Mouse (Mus musculus) intestine, embryonic 15.5 days (tissue): Measurements from ENCODE around the gene Gm20388. TPM values are rescaled to one million over a fixed set of nuclear protein-coding genes. Genes with fewer than 3 reads are reported as not detected.

Source experiments
- ATAC-seq: fragments of 200-750 bp; cut with Nextera tagmentation; 2 replicates; pipeline ENCODE4 v1.8.0; 2017; ENCODE audit warnings: moderate TSS enrichment, moderate library complexity
- H3K27ac ChIP-seq: fragments of 300-500 bp; sonication (generic); 2 replicates; pipeline ENCODE4 v1.5.1; 2015; ENCODE audit warnings: mild to moderate bottlenecking, inconsistent platforms
- H3K27me3 ChIP-seq: fragments of 300-500 bp; sonication (generic); replicated peaks from 2 replicates; pipeline ENCODE4 v1.6.1; 2015; ENCODE audit warnings: inconsistent platforms
- H3K36me3 ChIP-seq: fragments of 300-500 bp; sonication (generic); 2 replicates; pipeline ENCODE4 v1.6.1; 2015; ENCODE audit warnings: inconsistent platforms
- H3K4me1 ChIP-seq: fragments of 300-500 bp; sonication (generic); replicated peaks from 2 replicates; pipeline ENCODE4 v1.6.1; 2015; ENCODE audit warnings: inconsistent platforms
- H3K4me2 ChIP-seq: fragments of 300-500 bp; sonication (generic); replicated peaks from 2 replicates; pipeline ENCODE4 v1.6.1; 2015; ENCODE audit warnings: mild to moderate bottlenecking, inconsistent platforms
- H3K4me3 ChIP-seq: fragments of 300-500 bp; sonication (generic); replicated peaks from 2 replicates; pipeline ENCODE4 v1.5.1; 2015; ENCODE audit warnings: inconsistent platforms
- H3K9ac ChIP-seq: fragments of 300-500 bp; sonication (generic); 2 replicates; pipeline ENCODE4 v1.6.1; 2015; ENCODE audit warnings: inconsistent platforms
- H3K9me3 ChIP-seq: fragments of 300-500 bp; sonication (generic); 2 replicates; pipeline ENCODE4 v1.6.1; 2016; ENCODE audit warnings: inconsistent platforms
- WGBS: fragments of 180-500 bp; shearing (Covaris S2); methylation state at CpG from one replicate; pipeline ENCODE4 v1.1.7; 2015; 5-methylcytosine and 5-hydroxymethylcytosine counted together
- polyA plus RNA-seq: library from polyadenylated mRNA; unstranded; fragments of >200 nt; fragmentation: Nextera tagmentation; extraction: Ambion mirVana; gene quantifications from 2 replicates; pipeline ENCODE4 v1.2.1, GENCODE M21; 2015

The Gm20388 gene
- polyA plus RNA-seq, 1 experiment from 2014 or later: not detected

DNA sequence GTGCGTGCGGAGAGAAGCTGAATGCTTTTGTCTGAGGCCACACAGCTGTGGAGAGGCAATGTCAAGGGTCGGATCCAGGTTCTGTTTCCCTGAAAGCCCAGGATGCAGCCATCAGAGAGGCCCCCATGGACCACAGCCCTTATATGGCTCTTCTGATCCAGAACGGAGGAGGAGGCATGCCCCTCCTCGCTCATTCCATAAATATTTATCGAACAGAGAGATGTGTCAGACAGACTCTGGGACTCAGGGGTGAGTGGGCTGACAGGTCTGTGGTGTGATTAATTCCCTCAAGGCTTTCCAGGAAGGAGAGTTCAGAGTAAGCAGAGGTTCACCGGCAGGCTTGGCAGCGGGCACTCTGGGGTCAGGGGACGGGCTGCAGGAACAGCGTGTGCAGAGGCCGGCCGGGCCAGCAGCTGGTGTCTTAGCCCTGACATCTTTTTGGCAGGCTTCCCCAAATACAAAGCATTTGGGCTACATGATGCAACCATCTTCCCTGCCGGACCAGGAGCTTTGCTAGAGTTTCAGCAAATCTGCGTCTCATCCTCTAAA is 93.6 kb downstream of the Gm20388 start:
- WGBS: 15% methylated on average over 14 of the region's 14 CpGs
- no peak overlapping the region for H3K4me3 ChIP-seq
- H3K36me3 ChIP-seq: no peaks in the 10 kb centered on the region
- H3K27ac ChIP-seq: peak overlapping the region; percentile 85
- no peak overlapping the region; the same call in 1 of the 2 replicates for H3K4me2 ChIP-seq
- H3K9ac ChIP-seq: no peak overlapping the region
- H3K27me3 ChIP-seq: no peaks in the 10 kb centered on the region
- no peaks in the 10 kb centered on the region for H3K9me3 ChIP-seq
- H3K4me1 ChIP-seq: peaks cover 41% of the 10 kb centered on the region
- ATAC-seq: peak; percentile 82

DNA sequence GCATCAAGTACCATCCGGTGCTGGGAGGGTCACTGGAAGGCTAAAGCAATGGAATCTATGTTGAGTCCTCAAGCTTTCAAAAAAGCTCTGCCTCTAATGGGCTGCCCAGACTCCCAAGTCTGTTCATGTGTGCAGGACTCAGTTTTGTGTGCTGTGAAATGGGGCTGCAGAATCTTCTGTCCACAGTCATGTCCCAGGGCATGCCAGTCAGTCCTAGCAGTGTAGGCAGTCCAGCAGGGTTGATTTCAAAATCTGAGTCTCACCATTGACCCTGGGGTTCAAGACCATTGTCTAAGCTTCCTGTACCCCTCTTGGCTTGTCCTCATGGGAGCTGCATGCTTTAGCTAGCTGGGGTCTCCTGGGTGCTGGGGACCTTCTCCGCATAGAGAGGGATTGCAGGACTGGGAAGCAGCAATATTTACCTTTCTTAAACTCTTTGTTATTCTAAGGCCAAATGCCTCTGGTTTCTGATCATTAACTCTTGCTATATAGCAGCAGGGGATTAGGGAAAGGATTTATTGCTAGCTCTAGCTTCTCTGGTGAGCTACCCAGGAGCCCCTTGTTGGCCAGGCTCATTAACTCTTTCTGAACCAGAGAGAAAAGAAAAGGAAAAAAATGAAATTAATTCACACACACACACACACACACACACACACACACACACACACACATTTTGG is 94.2 kb downstream of the Gm20388 start:
- 19% methylated on average over 2 of the region's 2 CpGs for whole genome bisulfite sequencing
- H3K9ac ChIP-seq: no peak overlapping the region
- H3K4me1 ChIP-seq: peaks cover 41% of the 10 kb centered on the region
- H3K27ac ChIP-seq: peak overlapping the region; percentile 85
- no peak overlapping the region; the same call in 1 of the 2 replicates for H3K4me2 ChIP-seq
- no peaks in the 10 kb centered on the region for H3K27me3 ChIP-seq
- H3K9me3 ChIP-seq: no peaks in the 10 kb centered on the region
- no peak overlapping the region for H3K4me3 ChIP-seq
- 0 out of 2 replicates have a peak, but pooled peaks have one; percentile 5 for ATAC-seq
- H3K36me3 ChIP-seq: no peaks in the 10 kb centered on the region

DNA sequence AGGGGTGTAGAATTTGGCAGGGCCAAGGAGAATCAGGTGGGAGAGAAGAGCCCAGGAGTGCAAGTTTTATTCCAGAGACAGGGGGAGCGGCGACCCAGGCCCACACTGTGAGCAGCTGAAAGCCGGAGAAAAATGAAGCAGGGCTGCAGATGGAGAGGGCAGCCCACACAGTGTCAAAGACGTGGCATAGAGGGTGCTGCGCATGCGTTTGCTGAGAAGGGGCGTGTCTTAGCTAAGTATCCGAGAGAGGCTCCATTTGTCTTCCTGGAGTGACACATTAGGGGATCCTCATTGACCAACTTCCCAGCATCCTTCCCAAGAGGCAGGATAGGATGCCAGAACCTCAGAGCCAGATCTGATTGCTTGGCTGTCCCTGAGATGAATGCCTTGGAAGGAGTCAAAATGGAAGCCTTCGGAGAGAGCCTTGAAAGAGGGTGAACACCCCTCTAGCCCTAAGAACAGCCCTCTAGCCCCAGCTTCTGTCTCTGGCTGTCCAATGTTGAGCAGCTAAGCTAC is 96.1 kb downstream of the Gm20388 start:
- H3K27ac ChIP-seq: no peak overlapping the region
- 36% methylated on average over 9 of the region's 9 CpGs for WGBS
- no peak overlapping the region for H3K4me3 ChIP-seq
- no peaks in the 10 kb centered on the region for H3K27me3 ChIP-seq
- no peaks in the 10 kb centered on the region for H3K36me3 ChIP-seq
- H3K4me2 ChIP-seq: no peak overlapping the region
- H3K4me1 ChIP-seq: peaks cover 36% of the 10 kb centered on the region
- no peaks in the 10 kb centered on the region for H3K9me3 ChIP-seq
- no peak overlapping the region for H3K9ac ChIP-seq
- ATAC-seq: no peak

DNA sequence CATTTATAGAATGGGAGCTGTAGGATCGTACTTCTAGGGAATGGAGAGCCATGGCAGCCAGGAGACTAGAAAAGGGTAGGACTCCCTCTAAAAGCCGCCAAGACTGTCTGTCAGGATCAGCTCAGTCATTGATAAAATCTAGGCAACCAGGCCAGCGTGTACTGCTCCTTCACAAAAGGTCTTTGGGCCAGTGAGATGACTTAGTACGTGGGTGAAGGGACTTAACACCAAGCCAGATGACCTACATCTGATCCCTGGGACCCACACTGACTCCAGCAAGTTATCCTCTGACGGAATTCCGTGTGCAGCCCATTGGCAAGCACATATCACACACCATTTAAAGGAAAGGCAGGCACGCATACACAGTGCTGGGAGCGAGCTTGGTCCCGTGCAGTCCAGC is 96.5 kb downstream of the Gm20388 start:
- ATAC-seq: no peak
- no peak overlapping the region for H3K27ac ChIP-seq
- peaks cover 34% of the 10 kb centered on the region for H3K4me1 ChIP-seq
- H3K4me3 ChIP-seq: no peak overlapping the region
- H3K9me3 ChIP-seq: no peaks in the 10 kb centered on the region
- no peaks in the 10 kb centered on the region for H3K27me3 ChIP-seq
- no peak overlapping the region for H3K9ac ChIP-seq
- WGBS: 82% methylated on average over 9 of the region's 9 CpGs
- no peaks in the 10 kb centered on the region for H3K36me3 ChIP-seq
- no peak overlapping the region for H3K4me2 ChIP-seq

DNA sequence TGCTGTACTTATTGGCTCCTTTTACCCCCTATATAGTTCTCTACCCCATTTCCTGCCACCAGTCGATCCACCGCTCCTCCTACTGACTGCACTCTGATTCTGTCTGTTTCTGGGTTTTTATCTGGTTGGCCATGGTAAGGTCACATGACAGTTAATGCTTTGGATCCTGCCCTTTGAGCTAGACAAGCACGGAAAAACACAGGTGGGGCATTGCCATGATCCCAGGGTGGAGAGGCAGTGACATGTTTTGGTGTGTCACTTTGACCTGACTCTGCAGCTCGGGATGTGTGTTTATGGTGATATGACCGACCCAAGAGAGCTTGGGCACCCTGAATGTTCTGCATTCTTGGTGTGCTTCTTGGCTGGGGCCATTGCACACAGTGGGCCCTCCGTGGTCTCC is 98.6 kb downstream of the Gm20388 start:
- 57% methylated on average over 6 of the region's 6 CpGs for WGBS
- 0 out of 2 replicates have a peak, but pooled peaks have one; percentile 9 for ATAC-seq

DNA sequence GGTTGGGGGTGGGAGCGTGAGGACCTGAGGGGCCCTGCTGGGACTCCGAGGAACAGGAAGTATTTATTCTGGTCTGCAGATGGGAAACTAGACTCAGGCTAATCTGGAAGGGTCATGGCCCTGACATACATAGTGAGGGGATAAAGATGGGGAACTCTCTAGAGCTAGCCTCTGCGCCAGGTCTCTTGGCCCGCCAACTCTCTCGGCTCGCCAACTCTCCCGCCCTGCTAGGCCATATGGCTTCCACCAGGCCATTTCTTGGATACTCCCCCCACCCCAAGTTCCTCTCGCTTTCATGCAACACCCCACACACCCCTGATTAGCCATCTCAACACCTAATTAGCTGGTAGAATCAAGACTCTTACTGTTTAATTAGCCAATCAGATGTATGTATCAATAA is 101.8 kb downstream of the Gm20388 start:
- WGBS: 73% methylated on average over 8 of the region's 8 CpGs
- H3K9me3 ChIP-seq: no peaks in the 10 kb centered on the region
- no peak for ATAC-seq

More for the DNA sequence above, 98.6 kb downstream of the Gm20388 start:
- Histone ChIP-seq H3K4me2 (no peak overlapping the region), H3K27ac (no peak overlapping the region), H3K36me3 (no peaks in the 10 kb centered on the region), H3K27me3 (no peaks in the 10 kb centered on the region), H3K4me3 (no peak overlapping the region), H3K9ac (no peak overlapping the region), H3K9me3 (no peaks in the 10 kb centered on the region), H3K4me1 (peaks cover 28% of the 10 kb centered on the region)

DNA sequence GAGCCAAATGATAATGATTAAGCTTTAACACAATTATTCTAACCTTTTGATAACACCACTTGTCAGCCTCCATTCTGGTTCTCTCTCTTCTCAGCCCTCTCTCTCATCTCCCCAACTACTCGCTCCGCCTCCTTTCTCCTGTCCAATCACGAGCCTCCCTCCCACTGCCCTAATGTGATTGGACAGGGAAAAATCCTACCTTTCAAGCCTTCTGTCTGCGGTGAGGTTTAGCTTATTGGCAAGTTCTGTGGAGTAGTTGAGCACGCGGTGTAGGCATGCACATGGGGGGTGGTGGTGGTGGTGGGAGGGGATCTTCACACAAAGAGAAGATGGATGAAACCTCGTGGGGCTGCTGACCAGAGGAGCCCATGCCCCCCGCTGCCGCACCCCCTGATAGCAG is 102.3 kb downstream of the Gm20388 start:
- Histone ChIP-seq H3K4me1 (peaks cover 15% of the 10 kb centered on the region), H3K36me3 (no peaks in the 10 kb centered on the region; the same call in 1 of the 2 replicates), H3K27me3 (no peaks in the 10 kb centered on the region), H3K9me3 (no peaks in the 10 kb centered on the region), H3K4me2 (0 out of 2 replicates have a peak overlapping the region, but pooled peaks have one; percentile 12), H3K4me3 (no peak overlapping the region), H3K9ac (no peak overlapping the region), H3K27ac (no peak overlapping the region)
- 35% methylated on average over 9 of the region's 9 CpGs for WGBS
- ATAC-seq: peak; percentile 54; the same call in 1 of the 2 replicates

More for the DNA sequence above, 101.8 kb downstream of the Gm20388 start:
- Histone ChIP-seq H3K27me3 (no peaks in the 10 kb centered on the region), H3K4me3 (no peak overlapping the region), H3K36me3 (no peaks in the 10 kb centered on the region; the same call in 1 of the 2 replicates), H3K27ac (no peak overlapping the region), H3K9ac (no peak overlapping the region), H3K4me2 (no peak overlapping the region), H3K4me1 (peaks cover 15% of the 10 kb centered on the region)

DNA sequence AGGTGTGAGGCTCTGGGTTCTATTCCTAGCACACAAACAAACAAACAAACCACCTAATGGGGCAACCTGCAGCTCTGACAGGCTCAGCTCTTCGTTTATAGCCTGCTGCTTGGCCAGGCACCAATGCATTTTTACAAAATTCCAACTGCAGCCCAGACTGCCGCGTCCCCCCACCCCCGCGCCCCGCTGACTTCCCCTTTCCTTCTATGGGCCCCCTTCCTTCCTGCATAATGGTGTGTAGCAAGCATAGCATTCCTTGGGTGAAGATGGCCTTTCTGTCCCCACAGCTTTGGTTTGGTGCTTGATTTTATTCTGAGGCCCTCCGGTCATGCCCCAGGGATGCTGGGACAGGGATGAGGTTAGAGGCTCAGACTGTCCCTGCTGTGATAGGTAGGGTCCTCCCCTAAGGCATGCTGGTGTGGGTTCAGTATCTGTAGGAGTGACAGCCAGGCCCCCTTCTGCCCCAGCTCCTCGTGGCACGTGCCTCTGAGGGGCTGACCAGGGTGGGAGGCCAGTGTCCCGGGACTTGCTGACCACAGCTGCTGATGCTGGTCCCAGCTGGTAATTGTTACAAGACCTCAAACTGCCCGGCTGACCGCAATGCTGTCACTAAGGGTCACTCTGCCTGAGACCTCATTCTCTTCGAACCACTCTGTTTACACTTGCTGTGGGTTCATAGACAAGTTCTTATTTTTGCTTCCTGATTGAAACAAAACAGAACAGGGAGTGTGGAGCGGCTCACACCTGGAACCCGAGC is 103.8 kb downstream of the Gm20388 start:
- H3K36me3 ChIP-seq: no peaks in the 10 kb centered on the region; the same call in 1 of the 2 replicates
- no peak for ATAC-seq
- H3K4me2 ChIP-seq: no peak overlapping the region
- no peaks in the 10 kb centered on the region for H3K9me3 ChIP-seq
- peaks cover 15% of the 10 kb centered on the region for H3K4me1 ChIP-seq
- H3K9ac ChIP-seq: no peak overlapping the region
- 54% methylated on average over 15 of the region's 15 CpGs for WGBS
- H3K4me3 ChIP-seq: no peak overlapping the region
- no peaks in the 10 kb centered on the region for H3K27me3 ChIP-seq
- 0 out of 2 replicates have a peak overlapping the region, but pooled peaks have one; percentile 32 for H3K27ac ChIP-seq

DNA sequence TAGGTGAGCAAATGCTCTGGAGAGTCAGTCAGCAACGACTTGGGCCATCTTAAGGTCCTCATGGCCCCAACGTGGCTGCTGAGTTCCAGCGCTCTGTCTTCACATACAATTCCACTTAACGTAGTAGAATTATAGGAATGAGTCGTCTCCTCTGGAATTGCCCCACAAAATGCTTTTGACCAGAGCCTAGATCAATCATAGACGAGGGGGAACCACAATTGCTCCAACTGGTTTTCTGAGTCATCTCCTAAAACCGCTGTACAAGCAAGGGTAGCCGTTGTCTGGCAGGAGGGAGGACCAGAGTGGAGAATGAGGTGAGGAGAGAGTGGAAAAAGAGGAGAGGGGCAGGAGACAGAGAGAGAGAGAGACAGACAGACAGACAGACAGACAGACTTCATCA is 105.3 kb downstream of the Gm20388 start:
- H3K4me1 ChIP-seq: peaks cover 15% of the 10 kb centered on the region
- ATAC-seq: no peak

DNA sequence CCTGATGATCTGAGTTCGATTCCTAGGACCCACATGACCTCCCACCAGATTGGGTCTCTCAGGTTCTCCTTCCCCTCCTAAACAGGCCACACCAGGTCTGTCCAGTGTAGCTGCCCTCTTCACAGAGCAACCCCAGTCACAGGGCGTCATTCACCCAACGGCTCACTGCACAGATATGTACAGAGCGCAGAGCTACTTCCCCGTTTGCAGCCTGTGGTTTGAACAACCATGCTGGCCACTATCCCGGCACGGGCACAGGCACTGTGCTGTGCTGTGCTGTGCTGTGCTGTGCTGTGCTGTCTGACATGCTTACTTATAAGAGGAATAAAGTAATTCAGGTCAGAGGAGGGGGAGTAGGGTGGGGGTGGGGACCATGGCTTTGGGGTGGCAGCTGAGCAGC is 105.8 kb downstream of the Gm20388 start:
- 83% methylated on average over 7 of the region's 7 CpGs for WGBS
- Histone ChIP-seq H3K27ac (no peak overlapping the region), H3K4me3 (no peak overlapping the region), H3K9ac (no peak overlapping the region), H3K36me3 (no peaks in the 10 kb centered on the region; the same call in 1 of the 2 replicates), H3K4me1 (peaks cover 15% of the 10 kb centered on the region), H3K27me3 (no peaks in the 10 kb centered on the region), H3K4me2 (no peak overlapping the region), H3K9me3 (no peaks in the 10 kb centered on the region)
- no peak for ATAC-seq

More for the DNA sequence above, 105.3 kb downstream of the Gm20388 start:
- Histone ChIP-seq H3K27me3 (no peaks in the 10 kb centered on the region), H3K4me3 (no peak overlapping the region), H3K4me2 (no peak overlapping the region), H3K9ac (no peak overlapping the region), H3K36me3 (no peaks in the 10 kb centered on the region; the same call in 1 of the 2 replicates), H3K27ac (no peak overlapping the region), H3K9me3 (no peaks in the 10 kb centered on the region)
- WGBS: 82% methylated on average over 8 of the region's 8 CpGs

DNA sequence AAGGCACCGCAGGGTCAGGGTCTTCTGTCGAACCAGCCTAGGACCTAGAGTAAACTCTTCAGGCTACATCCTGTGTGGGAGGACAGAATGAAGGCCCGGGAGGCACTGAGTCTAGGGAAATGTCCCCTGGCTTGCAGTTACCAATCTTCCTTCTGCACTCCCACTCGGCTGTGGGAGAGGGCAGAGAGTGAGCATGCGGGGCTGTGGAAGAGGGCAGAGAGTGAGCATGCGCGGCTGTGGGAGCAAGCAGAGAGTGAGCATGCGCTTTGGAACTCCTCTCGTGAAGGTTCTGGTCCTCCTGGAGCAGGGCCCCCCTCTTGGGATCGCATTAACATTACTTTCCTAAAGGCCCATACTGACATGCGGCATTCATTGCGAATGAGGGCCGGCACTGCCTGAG is 106.7 kb downstream of the Gm20388 start:
- H3K4me2 ChIP-seq: no peak overlapping the region
- no peaks in the 10 kb centered on the region for H3K9me3 ChIP-seq
- H3K4me1 ChIP-seq: peaks cover 15% of the 10 kb centered on the region
- H3K9ac ChIP-seq: no peak overlapping the region
- no peaks in the 10 kb centered on the region for H3K27me3 ChIP-seq
- ATAC-seq: no peak
- 91% methylated on average over 13 of the region's 13 CpGs for WGBS
- H3K4me3 ChIP-seq: no peak overlapping the region
- no peaks in the 10 kb centered on the region; the same call in 1 of the 2 replicates for H3K36me3 ChIP-seq
- no peak overlapping the region for H3K27ac ChIP-seq

DNA sequence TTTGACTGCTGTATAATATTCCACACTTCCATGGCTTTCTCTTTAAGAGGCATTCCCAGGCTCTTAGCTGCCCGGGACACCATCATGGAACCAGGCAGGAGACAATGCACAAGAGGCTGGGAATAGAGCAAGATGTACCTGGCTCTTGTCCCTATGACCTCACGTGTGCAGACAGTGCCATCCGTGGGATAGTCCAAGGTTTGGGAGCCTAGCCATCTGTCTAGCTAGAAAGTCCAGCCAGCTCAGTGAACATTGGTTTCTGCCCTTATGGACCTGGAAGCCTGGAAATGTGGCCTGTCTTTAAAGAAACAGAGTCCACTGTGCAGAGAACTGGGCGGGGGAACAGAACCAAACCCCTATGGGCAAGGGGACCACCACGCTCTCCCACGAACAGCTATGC is 107.1 kb downstream of the Gm20388 start:
- H3K4me2 ChIP-seq: no peak overlapping the region
- H3K36me3 ChIP-seq: no peaks in the 10 kb centered on the region; the same call in 1 of the 2 replicates
- no peak overlapping the region for H3K9ac ChIP-seq
- no peaks in the 10 kb centered on the region for H3K9me3 ChIP-seq
- WGBS: 97% methylated on average over 6 of the region's 6 CpGs
- ATAC-seq: no peak
- H3K27me3 ChIP-seq: no peaks in the 10 kb centered on the region
- no peak overlapping the region for H3K4me3 ChIP-seq
- no peak overlapping the region for H3K27ac ChIP-seq
- peaks cover 15% of the 10 kb centered on the region for H3K4me1 ChIP-seq
